Mouse (Mus musculus) limb, embryonic 13.5 days (tissue): ENCODE data around the gene Ccr4. TPM values are rescaled to one million over a fixed set of nuclear protein-coding genes. Genes with fewer than 3 reads are reported as not detected.

Experiments used
- ATAC-seq: fragments of 200-750 bp; cut with Nextera tagmentation; 2 replicates; pipeline ENCODE4 v1.8.0; 2017; ENCODE audit warnings: low read depth, moderate number of reproducible peaks, moderate TSS enrichment; ENCODE audit not compliant: low FRiP score
- H3K27ac ChIP-seq: fragments of 300-500 bp; sonication (generic); 2 replicates; pipeline ENCODE4 v1.5.1; 2015; ENCODE audit warnings: inconsistent platforms, mild to moderate bottlenecking, moderate library complexity
- H3K27me3 ChIP-seq: fragments of 300-500 bp; sonication (generic); 2 replicates; pipeline ENCODE4 v1.6.1; 2015; ENCODE audit warnings: mild to moderate bottlenecking, inconsistent platforms
- H3K36me3 ChIP-seq: fragments of 300-500 bp; sonication (generic); 2 replicates; pipeline ENCODE4 v1.6.1; 2015; ENCODE audit warnings: inconsistent platforms, mild to moderate bottlenecking, moderate library complexity
- H3K4me1 ChIP-seq: fragments of 300-500 bp; sonication (generic); 2 replicates; pipeline ENCODE4 v1.6.1; 2015; ENCODE audit warnings: inconsistent platforms
- H3K4me2 ChIP-seq: fragments of 300-500 bp; sonication (generic); replicated peaks from 2 replicates; pipeline ENCODE4 v1.6.1; 2015; ENCODE audit warnings: inconsistent platforms, mild to moderate bottlenecking, moderate library complexity
- H3K4me3 ChIP-seq: fragments of 300-500 bp; sonication (generic); 2 replicates; pipeline ENCODE4 v1.5.1; 2015; ENCODE audit warnings: moderate library complexity, mild to moderate bottlenecking, inconsistent platforms
- H3K9ac ChIP-seq: fragments of 300-500 bp; sonication (generic); 2 replicates; pipeline ENCODE4 v1.6.1; 2015; ENCODE audit warnings: mild to moderate bottlenecking, inconsistent platforms
- H3K9me3 ChIP-seq: fragments of 300-500 bp; sonication (generic); 2 replicates; pipeline ENCODE4 v1.6.1; 2016; ENCODE audit warnings: inconsistent platforms
- WGBS: fragments of 180-500 bp; shearing (Covaris S2); methylation state at CpG from one replicate; pipeline ENCODE4 v1.1.7; 2015; 5-methylcytosine and 5-hydroxymethylcytosine counted together
- polyA plus RNA-seq: library from polyadenylated mRNA; unstranded; fragments of >200 nt; fragmentation: Nextera tagmentation; extraction: Ambion mirVana; gene quantifications from 2 replicates; pipeline ENCODE4 v1.2.1, GENCODE M21; 2015

The Ccr4 gene
- polyA plus RNA-seq = not detected in 2 replicates

GRCm38 (mm10) chr9:114504816-114505215, at the start of gene Ccr4:
Gene Ccr4, minus strand, starts transcription at chr9:114504916.
- Histone ChIP-seq H3K9me3 (0 out of 2 replicates have a peak, but pooled peaks cover 4% of the 10 kb centered on the region), H3K27ac (no peak within 1 kb of the TSS), H3K36me3 (0 out of 2 replicates have a peak, but pooled peaks cover 9% of the 10 kb centered on the region), H3K9ac (no peak within 1 kb of the TSS), H3K4me1 (no peaks in the 10 kb centered on the region), H3K4me2 (no peak within 1 kb of the TSS), H3K4me3 (no peak within 1 kb of the TSS), H3K27me3 (no peaks in the 10 kb centered on the region)
- ATAC-seq = no peak
- 80% methylated on average over 9 of the region's 9 CpGs for WGBS

- H3K4me1 ChIP-seq = peaks cover 19% of the 10 kb centered on the region
- no peak for ATAC-seq
- H3K4me2 ChIP-seq = no peak overlapping the region
These were observed 49.1 kb upstream of the Ccr4 start for GRCm38 (mm10) chr9:114553828-114554227.

GRCm38 (mm10) chr9:114550033-114550432, 45.3 kb upstream of the Ccr4 start:
- Histone ChIP-seq H3K4me2 (no peak overlapping the region), H3K9ac (no peak overlapping the region), H3K27ac (no peak overlapping the region), H3K9me3 (no peaks in the 10 kb centered on the region), H3K4me1 (peaks cover 45% of the 10 kb centered on the region), H3K36me3 (no peaks in the 10 kb centered on the region), H3K4me3 (no peak overlapping the region), H3K27me3 (no peaks in the 10 kb centered on the region)
- 38% methylated on average over 6 of the region's 6 CpGs for WGBS
- no peak for ATAC-seq

More at GRCm38 (mm10) chr9:114553828-114554227, 49.1 kb upstream of the Ccr4 start:
- Histone ChIP-seq H3K27me3 (no peaks in the 10 kb centered on the region), H3K9ac (no peak overlapping the region), H3K36me3 (no peaks in the 10 kb centered on the region), H3K27ac (no peak overlapping the region), H3K4me3 (no peak overlapping the region), H3K9me3 (no peaks in the 10 kb centered on the region)

DNA sequence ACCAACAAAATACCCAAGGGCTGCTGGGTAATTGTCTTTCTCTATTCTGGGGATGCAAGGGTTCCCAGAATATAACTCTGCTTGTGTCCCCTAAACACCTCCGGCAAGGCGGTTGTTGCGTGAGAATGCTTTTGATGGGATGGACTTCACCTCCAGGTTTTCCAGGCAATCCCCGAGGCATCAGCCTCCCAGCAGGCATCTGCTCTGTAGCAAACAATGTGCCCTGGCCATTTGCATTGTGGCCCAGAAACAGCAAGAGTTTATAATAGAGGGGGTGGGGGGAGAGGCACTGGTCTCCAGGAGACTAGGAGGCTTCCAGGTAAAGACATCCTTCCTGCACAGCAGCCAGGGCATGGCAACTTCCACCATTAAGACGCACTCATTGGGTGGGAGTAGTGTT, 44.4 kb upstream of the Ccr4 start:
- Histone ChIP-seq H3K9me3 (no peaks in the 10 kb centered on the region), H3K4me1 (peaks cover 45% of the 10 kb centered on the region), H3K36me3 (no peaks in the 10 kb centered on the region), H3K4me2 (no peak overlapping the region), H3K27ac (no peak overlapping the region), H3K4me3 (no peak overlapping the region), H3K9ac (no peak overlapping the region), H3K27me3 (no peaks in the 10 kb centered on the region)
- ATAC-seq = no peak
- 28% methylated on average over 5 of the region's 5 CpGs for WGBS

DNA sequence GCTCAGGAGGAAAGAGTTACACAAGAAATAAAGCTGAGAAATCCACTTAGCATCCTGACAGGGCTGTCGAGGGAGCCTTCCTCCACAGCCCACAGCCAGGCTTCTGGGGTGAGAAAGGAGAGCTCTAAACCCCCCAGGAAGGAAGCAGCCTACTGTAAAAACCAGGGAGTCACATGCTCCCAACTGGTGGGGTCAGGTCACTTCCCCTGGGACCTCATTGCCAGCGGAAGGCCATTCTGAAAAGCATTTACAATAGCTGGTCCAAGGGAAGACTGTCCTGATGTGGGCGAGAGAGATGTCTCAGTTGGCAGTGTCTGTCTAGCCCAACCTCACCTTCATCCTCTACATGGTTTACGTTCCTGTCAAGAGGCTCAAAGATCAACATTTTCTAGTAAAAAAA, 43.8 kb upstream of the Ccr4 start:
- no peak overlapping the region for H3K4me3 ChIP-seq
- WGBS = 32% methylated on average over 4 of the region's 4 CpGs
- peaks cover 49% of the 10 kb centered on the region for H3K4me1 ChIP-seq

DNA sequence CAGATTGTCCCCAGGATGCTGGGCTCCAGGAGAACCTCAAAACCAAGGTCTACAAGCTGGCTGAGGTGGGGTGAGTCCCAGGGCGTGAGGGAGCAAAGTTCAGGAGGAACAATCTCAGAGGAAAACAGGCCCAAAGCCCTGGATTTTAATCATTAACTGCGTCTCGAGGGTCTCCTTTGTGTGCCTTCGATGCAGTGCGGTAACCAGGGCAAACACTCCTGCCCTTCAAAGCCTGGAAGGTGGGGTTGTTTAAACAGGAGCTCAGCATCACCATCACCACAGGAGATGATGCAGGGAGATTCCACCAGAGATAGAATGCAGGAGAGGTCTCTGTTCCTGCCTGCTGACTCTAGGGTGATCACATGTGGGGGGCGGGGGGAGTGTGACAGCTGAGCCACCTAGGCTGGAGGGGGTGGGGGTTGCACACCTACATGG, 42.9 kb upstream of the Ccr4 start:
- no peaks in the 10 kb centered on the region for H3K36me3 ChIP-seq
- H3K9ac ChIP-seq = no peak overlapping the region
- H3K27me3 ChIP-seq = no peaks in the 10 kb centered on the region
- no peak overlapping the region for H3K4me2 ChIP-seq
- H3K9me3 ChIP-seq = no peaks in the 10 kb centered on the region
- H3K4me3 ChIP-seq = no peak overlapping the region
- peaks cover 50% of the 10 kb centered on the region for H3K4me1 ChIP-seq
- WGBS = 38% methylated on average over 6 of the region's 6 CpGs
- H3K27ac ChIP-seq = no peak overlapping the region
- no peak for ATAC-seq

More for the DNA sequence above, 43.8 kb upstream of the Ccr4 start:
- no peaks in the 10 kb centered on the region for H3K27me3 ChIP-seq
- no peak overlapping the region for H3K9ac ChIP-seq
- no peaks in the 10 kb centered on the region for H3K9me3 ChIP-seq
- no peak for ATAC-seq
- no peak overlapping the region for H3K4me2 ChIP-seq
- H3K36me3 ChIP-seq = no peaks in the 10 kb centered on the region
- H3K27ac ChIP-seq = no peak overlapping the region

DNA sequence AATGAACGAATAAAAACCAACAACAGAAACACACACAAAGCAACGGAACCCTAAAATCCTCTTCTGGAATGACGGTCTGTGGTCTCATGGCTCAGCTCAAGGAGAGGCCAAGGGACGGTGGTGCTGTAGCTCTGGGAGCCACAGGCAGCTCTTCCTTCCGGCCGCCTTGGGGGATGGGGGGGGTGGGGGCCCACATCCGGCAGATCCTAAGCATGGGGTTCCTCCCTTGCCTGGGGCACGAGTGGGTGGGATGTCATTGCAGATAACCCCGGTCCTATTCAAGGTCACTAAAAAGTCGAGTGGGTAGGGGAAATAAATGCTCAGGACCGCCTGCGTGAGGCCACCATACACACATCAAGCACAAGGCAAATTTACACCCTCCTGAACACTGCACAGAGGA, 42.0 kb upstream of the Ccr4 start:
- no peak overlapping the region for H3K27ac ChIP-seq
- WGBS = 59% methylated on average over 12 of the region's 12 CpGs
- no peak for ATAC-seq
- H3K4me1 ChIP-seq = peaks cover 50% of the 10 kb centered on the region
- H3K9me3 ChIP-seq = no peaks in the 10 kb centered on the region
- no peaks in the 10 kb centered on the region for H3K27me3 ChIP-seq
- H3K36me3 ChIP-seq = no peaks in the 10 kb centered on the region
- H3K9ac ChIP-seq = no peak overlapping the region
- no peak overlapping the region for H3K4me3 ChIP-seq
- H3K4me2 ChIP-seq = no peak overlapping the region

GRCm38 (mm10) chr9:114544754-114545393, 40.2 kb upstream of the Ccr4 start:
- 20% methylated on average over 9 of the region's 9 CpGs for WGBS
- no peaks in the 10 kb centered on the region for H3K36me3 ChIP-seq
- no peaks in the 10 kb centered on the region for H3K9me3 ChIP-seq
- peaks cover 54% of the 10 kb centered on the region for H3K4me1 ChIP-seq
- peak overlapping the region; percentile 44 for H3K4me2 ChIP-seq
- H3K9ac ChIP-seq = no peak overlapping the region
- no peak overlapping the region for H3K27ac ChIP-seq
- ATAC-seq = 0 out of 2 replicates have a peak, but pooled peaks have one; percentile 17
- H3K4me3 ChIP-seq = no peak overlapping the region
- H3K27me3 ChIP-seq = no peaks in the 10 kb centered on the region

DNA sequence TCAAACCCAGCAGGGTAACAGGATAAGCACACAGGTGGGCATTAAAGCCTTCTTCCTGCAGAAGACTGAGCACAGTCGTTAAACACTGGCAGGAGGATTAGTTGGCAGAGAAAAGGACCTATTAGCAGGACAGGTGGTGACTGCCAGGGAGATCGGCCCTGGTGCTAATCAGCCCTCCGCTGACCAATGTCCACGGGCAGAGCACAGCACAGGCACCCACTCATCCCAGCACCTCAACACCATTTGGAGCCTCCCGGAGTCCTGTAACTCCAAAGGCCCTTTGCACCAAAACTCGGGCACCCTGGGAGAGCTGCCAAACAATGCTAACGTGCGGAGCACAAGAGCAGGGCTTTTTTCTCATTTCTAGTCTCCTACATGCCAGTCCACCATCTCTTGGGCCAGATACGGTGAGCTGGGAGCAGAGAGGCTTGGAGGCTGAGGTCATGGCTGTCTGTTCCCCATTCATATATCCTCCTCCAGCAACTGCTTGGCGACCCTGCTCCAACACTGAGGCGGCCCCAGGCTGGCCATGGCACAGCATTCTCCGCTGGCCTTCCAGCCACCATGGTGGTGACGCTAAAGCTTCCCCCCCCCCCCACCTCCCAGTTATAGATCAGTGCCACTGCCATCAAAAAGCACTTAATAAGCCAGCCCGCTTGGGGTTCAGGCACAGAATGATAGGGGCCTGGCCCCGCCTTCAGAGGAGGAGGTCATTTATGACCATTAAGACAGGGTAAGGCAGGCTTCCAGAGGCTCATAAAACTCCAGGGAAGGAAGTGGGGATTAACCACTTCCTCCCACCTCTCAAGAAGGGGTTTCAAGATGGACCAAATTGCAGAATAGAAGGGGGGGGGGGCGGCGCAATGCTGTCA, 39.4 kb upstream of the Ccr4 start:
- ATAC-seq = 0 out of 2 replicates have a peak, but pooled peaks have one; percentile 22
- Histone ChIP-seq H3K27me3 (no peaks in the 10 kb centered on the region), H3K4me2 (peak overlapping the region; percentile 44), H3K27ac (no peak overlapping the region), H3K36me3 (no peaks in the 10 kb centered on the region), H3K9ac (no peak overlapping the region), H3K4me3 (no peak overlapping the region), H3K9me3 (no peaks in the 10 kb centered on the region), H3K4me1 (peaks cover 55% of the 10 kb centered on the region)
- 24% methylated on average over 15 of the region's 17 CpGs for WGBS

DNA sequence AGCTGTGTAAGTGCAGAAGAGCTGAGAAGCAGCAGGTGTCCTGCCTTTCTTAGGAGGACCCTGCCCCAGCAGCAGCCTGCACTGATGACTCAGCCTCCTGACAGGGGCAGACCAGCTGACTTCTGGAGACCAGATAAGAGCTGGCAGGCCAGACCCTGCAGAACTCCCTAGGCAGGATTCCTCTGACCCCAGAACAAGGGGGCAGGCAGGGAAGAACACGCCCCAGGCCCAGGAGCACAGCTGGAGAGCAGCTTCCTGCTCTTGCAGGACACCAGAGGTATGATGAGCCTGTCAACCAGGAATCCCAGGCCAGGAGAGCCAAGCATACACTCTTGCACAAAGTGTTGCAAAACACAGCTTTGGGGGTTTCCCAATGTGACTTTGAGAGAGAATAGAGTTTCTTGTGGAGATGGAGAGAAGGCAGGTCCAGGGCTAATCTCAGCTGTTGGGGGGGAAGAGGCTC, 36.6 kb upstream of the Ccr4 start:
- no peak overlapping the region for H3K4me2 ChIP-seq
- H3K27me3 ChIP-seq = no peaks in the 10 kb centered on the region
- H3K9me3 ChIP-seq = no peaks in the 10 kb centered on the region
- no peaks in the 10 kb centered on the region for H3K36me3 ChIP-seq
- 38% methylated on average over 1 of the region's 1 CpGs for WGBS
- H3K4me3 ChIP-seq = no peak overlapping the region
- H3K9ac ChIP-seq = no peak overlapping the region
- ATAC-seq = no peak
- H3K27ac ChIP-seq = no peak overlapping the region
- H3K4me1 ChIP-seq = peaks cover 56% of the 10 kb centered on the region

- Histone ChIP-seq H3K27ac (no peak overlapping the region), H3K9me3 (no peaks in the 10 kb centered on the region), H3K36me3 (no peaks in the 10 kb centered on the region), H3K4me3 (no peak overlapping the region), H3K9ac (no peak overlapping the region), H3K27me3 (no peaks in the 10 kb centered on the region), H3K4me1 (peaks cover 37% of the 10 kb centered on the region), H3K4me2 (no peak overlapping the region)
- 57% methylated on average over 7 of the region's 7 CpGs for WGBS
- no peak for ATAC-seq
These were observed 34.4 kb upstream of the Ccr4 start for GRCm38 (mm10) chr9:114538996-114539563.

DNA sequence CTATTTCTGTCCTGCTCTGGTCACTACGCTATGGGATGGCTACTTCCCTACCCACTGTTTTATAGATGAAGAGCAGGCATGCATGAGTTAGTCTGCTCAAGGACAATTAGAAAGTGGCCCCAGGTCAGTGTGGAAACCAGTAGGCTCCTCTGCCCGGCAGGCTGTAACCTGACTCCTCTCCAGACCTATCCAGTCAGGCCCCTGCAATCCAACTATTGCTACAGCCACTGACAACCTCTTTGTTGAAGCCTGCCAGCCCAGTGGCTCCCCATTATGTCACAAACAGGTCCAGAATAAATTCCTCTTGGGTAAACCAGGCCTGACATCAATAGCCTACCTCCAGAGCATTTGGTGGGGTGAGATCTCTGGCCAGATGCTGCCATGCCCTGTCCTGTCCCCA, 31.9 kb upstream of the Ccr4 start:
- Histone ChIP-seq H3K9me3 (no peaks in the 10 kb centered on the region), H3K36me3 (no peaks in the 10 kb centered on the region), H3K27ac (no peak overlapping the region), H3K9ac (no peak overlapping the region), H3K4me3 (no peak overlapping the region), H3K4me2 (no peak overlapping the region), H3K4me1 (peaks cover 34% of the 10 kb centered on the region), H3K27me3 (no peaks in the 10 kb centered on the region)
- no peak for ATAC-seq
- WGBS = 33% methylated on average over 2 of the region's 2 CpGs
